Mouse (Mus musculus): ENCODE results near the gene Klhl8. TPM values are rescaled to one million over a fixed set of nuclear protein-coding genes. Genes with fewer than 3 reads are reported as not detected.
"Not testable (repeated sequence)": the region's sequence is repeated elsewhere in the genome, so short reads cannot be mapped to it uniquely, and the experiment has no call there.

Gene Klhl8
- total RNA-seq (2015; ENCODE audit: low replicate concordance) (not detected in 2 replicates), total RNA-seq (2017; ENCODE audit: low replicate concordance) (0.51 and 1.7 TPM in 2 replicates)

- peak; percentile 91 for ATAC-seq (replicated peaks; ENCODE audit: low FRiP score, poor library complexity, severe bottlenecking)
These were observed at the start of gene Klhl8 for GRCm38 (mm10) chr5:103910748-103911409. Klhl8 (minus strand) TSS chr5:103911259.

- no peak for ATAC-seq (replicated peaks; ENCODE audit: low FRiP score, poor library complexity, severe bottlenecking)
These were observed 43.6 kb upstream of the Klhl8 start for GRCm38 (mm10) chr5:103954638-103955037.

- no peak for ATAC-seq (replicated peaks; ENCODE audit: low FRiP score, poor library complexity, severe bottlenecking)
These were observed 42.4 kb upstream of the Klhl8 start for GRCm38 (mm10) chr5:103953135-103954083.

GRCm38 (mm10) chr5:103950138-103950537, 39.1 kb upstream of the Klhl8 start:
- not testable (repeated sequence) for ATAC-seq (replicated peaks; ENCODE audit: low FRiP score, poor library complexity, severe bottlenecking)

- no peak for ATAC-seq (replicated peaks; ENCODE audit: low FRiP score, poor library complexity, severe bottlenecking)
These were observed 32.1 kb upstream of the Klhl8 start for GRCm38 (mm10) chr5:103943183-103943582.

- no peak for ATAC-seq (replicated peaks; ENCODE audit: low FRiP score, poor library complexity, severe bottlenecking)
These were observed 28.8 kb upstream of the Klhl8 start for GRCm38 (mm10) chr5:103939856-103940255.

GRCm38 (mm10) chr5:103939350-103939652, 28.2 kb upstream of the Klhl8 start:
- no peak for ATAC-seq (replicated peaks; ENCODE audit: low FRiP score, poor library complexity, severe bottlenecking)

GRCm38 (mm10) chr5:103938547-103939349, 27.7 kb upstream of the Klhl8 start:
- no peak for ATAC-seq (replicated peaks; ENCODE audit: low FRiP score, poor library complexity, severe bottlenecking)

GRCm38 (mm10) chr5:103936906-103937589, 26.0 kb upstream of the Klhl8 start:
- peak; percentile 77 for ATAC-seq (replicated peaks; ENCODE audit: low FRiP score, poor library complexity, severe bottlenecking)

- not testable (repeated sequence) for ATAC-seq (replicated peaks; ENCODE audit: low FRiP score, poor library complexity, severe bottlenecking)
These were observed 20.9 kb upstream of the Klhl8 start for GRCm38 (mm10) chr5:103931924-103932323.

- no peak for ATAC-seq (replicated peaks; ENCODE audit: low FRiP score, poor library complexity, severe bottlenecking)
These were observed 19.5 kb upstream of the Klhl8 start for GRCm38 (mm10) chr5:103930511-103930910.

GRCm38 (mm10) chr5:103928196-103928550, 17.1 kb upstream of the Klhl8 start:
- no peak for ATAC-seq (replicated peaks; ENCODE audit: low FRiP score, poor library complexity, severe bottlenecking)

GRCm38 (mm10) chr5:103927429-103928195, 16.6 kb upstream of the Klhl8 start:
- peak; percentile 77 for ATAC-seq (replicated peaks; ENCODE audit: low FRiP score, poor library complexity, severe bottlenecking)

GRCm38 (mm10) chr5:103926398-103926797, 15.3 kb upstream of the Klhl8 start:
- no peak for ATAC-seq (replicated peaks; ENCODE audit: low FRiP score, poor library complexity, severe bottlenecking)

- no peak for ATAC-seq (replicated peaks; ENCODE audit: low FRiP score, poor library complexity, severe bottlenecking)
These were observed 12.7 kb upstream of the Klhl8 start for GRCm38 (mm10) chr5:103923755-103924154.

- ATAC-seq (replicated peaks; ENCODE audit: low FRiP score, poor library complexity, severe bottlenecking), result no peak
These were observed 12.0 kb upstream of the Klhl8 start for GRCm38 (mm10) chr5:103923101-103923500.

- ATAC-seq (replicated peaks; ENCODE audit: low FRiP score, poor library complexity, severe bottlenecking), result no peak
These were observed 11.4 kb upstream of the Klhl8 start for GRCm38 (mm10) chr5:103922436-103922835.

- ATAC-seq (replicated peaks; ENCODE audit: low FRiP score, poor library complexity, severe bottlenecking), result no peak
These were observed 8.4 kb upstream of the Klhl8 start for GRCm38 (mm10) chr5:103919497-103919896.

GRCm38 (mm10) chr5:103918233-103918632, 7.2 kb upstream of the Klhl8 start:
- ATAC-seq (replicated peaks; ENCODE audit: low FRiP score, poor library complexity, severe bottlenecking), result no peak
